Mouse (Mus musculus) urinary bladder, adult 2 months (tissue): ENCODE measurements around the gene Tmem69. TPM values are rescaled to one million over a fixed set of nuclear protein-coding genes. Genes with fewer than 3 reads are reported as not detected.
A peak's percentile ranks its signal among the peaks of the same experiment; 100 is the strongest.

ENCODE experiments used
- DNase-seq: peaks from one replicate; pipeline ENCODE4 v3.0.0; 2022; ENCODE audit warnings: low spot score
- polyA plus RNA-seq: library from polyadenylated mRNA; depleted of rRNA; stranded (reverse); fragments of >200 nt; gene quantifications from 2 replicates; pipeline ENCODE4 v1.2.3, GENCODE M21; 2012; rRNA removed

Tmem69 gene
- 9.0 and 10.6 TPM in 2 replicates for polyA plus RNA-seq

DNA sequence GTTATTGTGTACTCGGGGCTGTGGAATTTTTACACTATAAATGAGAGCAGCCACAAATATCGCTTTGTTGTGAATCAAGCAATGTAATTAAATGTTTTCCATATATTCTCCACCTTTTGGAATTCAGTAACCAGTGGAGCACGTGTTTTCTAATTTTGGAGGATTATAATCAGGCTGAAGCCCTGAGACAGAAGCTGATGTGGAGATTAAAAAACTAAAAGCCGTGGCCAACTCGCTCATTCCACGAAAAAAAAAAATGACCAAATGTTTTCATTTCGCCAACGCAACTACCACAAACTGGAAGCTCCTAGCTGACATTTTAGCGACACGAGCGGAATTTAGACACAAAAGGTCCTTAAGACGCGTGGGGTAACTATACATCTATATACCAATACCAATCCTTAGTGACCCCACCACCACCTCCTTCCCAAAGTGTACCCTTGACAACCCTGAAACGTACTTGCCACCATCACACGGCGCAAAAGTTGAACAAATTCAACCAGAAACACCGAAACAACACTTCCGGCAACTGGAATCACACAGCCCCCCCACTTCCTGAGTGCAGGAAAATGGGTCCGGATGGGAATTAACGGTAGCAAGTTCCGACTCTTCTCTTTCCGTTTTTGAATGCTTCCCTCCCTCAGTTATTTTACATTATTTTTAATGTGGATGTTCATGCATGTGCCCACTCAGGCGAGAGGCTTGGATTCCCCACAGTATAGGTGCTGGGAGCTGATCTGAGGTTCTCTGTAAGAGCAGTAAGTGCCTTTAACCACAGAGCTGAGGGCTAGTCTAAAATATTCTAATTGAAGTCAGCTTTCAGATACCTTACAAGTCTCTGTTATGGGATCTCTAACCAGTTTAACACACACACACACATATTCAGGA, at the start of gene Tmem69:
Tmem69 (minus strand) TSS at position 524 of the 888 bp plus-strand sequence.
- DNase-seq, result peak; percentile 37

DNA sequence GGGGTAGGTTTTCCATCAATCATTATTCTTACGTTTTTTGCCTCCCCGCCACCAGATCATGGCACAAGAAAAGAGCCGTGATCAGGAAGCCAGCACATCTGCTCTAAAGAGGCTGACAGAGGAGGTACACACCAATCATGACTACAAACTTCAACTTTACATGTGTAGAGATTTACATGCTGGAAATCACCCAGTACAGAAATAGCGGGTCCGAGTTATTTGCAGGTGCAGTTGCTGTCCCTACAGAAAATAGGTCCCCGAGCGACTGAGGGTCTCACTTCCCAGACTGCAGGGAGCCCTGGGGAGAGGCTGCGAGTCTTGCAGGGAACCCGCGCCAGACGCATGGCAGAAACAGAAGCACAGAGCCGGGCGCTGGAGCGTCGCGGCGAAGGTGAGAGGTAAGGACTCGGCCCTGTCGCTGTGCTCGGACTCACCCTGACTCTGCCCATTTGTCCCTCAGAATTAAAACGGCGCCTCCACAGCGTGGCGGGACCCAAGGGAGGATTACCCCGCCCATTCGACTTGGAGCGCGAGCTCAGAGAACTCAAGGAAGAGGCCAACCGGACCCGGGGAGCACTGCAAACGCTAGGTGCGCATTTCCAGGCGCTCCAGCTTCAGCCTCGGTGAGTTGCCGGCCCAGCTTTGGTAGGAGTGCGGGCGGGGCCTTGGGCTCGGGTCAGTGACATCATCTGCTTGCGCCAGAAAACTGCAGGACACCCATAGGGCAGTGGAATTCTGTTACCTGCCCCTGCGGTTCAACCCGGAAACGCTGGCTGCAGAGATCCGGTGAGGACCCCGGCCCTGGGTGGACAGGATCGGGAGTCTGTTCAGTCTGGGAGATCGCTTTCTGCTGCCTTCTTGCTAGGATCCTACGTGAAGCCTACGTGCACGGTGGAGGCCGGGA, 41.5 kb upstream of the Tmem69 start:
- peak; percentile 77 for DNase-seq

GRCm38 (mm10) chr4:116596379-116596778, 40.6 kb upstream of the Tmem69 start, which contains the start of gene Ccdc17:
TSS of gene Ccdc17 (plus strand) at chr4:116596654.
- peak; percentile 25 for DNase-seq

DNA sequence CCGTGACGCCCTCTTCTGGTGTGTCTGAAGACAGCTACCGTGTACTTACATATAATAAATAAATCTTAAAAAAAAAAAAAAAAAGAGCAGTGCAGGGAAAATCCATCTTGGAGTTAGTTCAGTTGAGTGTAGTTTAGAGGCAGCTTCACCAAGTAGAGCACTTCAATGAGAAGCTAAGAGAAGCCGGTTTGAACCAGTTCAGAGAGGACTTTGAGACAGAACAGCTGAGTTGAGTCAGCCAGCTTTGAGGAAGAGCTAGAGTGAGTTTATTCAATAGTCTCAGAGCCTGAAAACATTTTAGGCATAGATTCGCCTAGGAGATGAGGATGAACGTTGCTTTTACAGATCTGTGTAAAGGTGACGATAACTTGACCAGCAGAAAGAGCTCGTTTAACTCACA, 40.1 kb upstream of the Tmem69 start:
- DNase-seq, result no peak

- DNase-seq, result no peak
Measured at GRCm38 (mm10) chr4:116558151-116558882, 2.6 kb upstream of the Tmem69 start.

- peak; percentile 97 for DNase-seq
Measured at GRCm38 (mm10) chr4:116557306-116558121, 1.8 kb upstream of the Tmem69 start, which contains the start of gene Gpbp1l1. TSS of gene Gpbp1l1 (plus strand) at chr4:116557658.

DNA sequence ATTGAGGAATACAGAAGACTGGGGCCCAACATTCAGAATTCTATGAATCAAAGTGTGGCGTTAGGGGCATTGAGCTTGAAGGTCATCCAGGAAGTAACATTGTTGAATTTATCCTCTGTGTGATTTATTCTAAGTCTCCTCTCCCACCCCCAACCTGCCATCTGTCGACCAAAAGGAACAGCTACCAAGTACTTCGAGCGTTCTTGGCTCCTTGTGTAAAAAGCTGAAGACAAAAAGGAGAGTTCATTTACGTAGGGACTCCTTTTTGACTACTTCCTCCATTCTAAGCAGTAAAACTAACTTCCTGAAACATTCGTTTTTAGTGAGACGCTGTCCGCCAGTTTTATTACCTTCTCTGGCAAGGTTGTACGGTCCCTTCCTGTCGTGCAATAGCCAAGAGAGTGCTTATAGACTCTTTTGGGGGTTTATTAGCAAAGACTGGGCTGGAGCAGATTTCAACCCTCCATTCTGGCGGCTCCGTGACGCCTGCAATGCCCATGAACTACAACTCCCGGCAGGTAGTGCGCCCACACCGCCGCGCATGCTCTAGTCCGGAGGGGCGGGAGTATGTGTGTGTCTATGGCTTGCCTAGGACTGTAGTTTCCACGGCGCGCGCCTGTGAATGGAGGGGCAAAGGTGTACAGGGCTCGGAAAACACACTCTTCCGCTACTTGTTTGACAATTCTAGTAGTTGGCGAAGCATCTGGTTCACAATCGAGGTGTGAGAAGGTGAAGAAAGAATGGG, 997 bp upstream of the Tmem69 start:
- DNase-seq, result peak; percentile 86

DNA sequence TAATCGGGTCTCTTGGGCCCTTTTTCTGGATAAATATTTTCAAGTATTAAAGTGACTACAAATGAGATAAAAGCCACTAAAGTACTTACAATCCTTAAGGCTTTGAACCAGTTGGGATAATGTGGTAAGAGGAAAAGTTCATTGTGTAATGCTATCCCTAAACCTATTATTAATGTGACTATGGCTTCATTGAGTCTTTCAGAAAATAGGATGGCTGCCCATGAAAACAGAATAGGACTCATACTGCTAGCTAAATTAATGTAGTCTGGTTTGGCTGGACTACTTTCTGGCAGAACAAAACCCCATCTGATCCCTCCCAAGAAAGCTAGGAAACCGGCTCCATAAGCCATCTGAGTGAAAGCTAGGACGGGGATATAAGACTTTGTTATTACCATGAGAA, 2.7 kb downstream of the Tmem69 start:
- DNase-seq, result no peak

- DNase-seq, result no peak
Measured at GRCm38 (mm10) chr4:116550432-116550831, 5.3 kb downstream of the Tmem69 start.

DNA sequence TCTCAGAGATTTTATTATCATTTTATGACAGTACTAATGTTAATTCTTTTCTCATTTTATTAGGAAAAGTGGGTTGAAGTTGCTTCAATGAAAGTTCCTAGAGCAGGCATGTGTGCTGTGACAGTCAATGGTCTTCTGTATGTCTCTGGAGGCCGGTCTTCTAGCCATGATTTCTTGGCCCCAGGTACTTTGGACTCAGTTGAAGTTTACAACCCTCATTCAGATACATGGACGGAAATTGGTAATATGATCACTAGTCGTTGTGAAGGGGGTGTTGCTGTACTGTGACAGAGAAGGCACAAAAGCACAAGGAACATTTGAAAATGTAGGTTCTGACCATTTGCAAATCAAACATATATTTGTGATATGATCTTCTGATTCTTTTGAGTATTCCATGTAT, 18.0 kb downstream of the Tmem69 start:
- DNase-seq, result no peak

- no peak for DNase-seq
Measured at GRCm38 (mm10) chr4:116536351-116536750, 19.4 kb downstream of the Tmem69 start.

DNA sequence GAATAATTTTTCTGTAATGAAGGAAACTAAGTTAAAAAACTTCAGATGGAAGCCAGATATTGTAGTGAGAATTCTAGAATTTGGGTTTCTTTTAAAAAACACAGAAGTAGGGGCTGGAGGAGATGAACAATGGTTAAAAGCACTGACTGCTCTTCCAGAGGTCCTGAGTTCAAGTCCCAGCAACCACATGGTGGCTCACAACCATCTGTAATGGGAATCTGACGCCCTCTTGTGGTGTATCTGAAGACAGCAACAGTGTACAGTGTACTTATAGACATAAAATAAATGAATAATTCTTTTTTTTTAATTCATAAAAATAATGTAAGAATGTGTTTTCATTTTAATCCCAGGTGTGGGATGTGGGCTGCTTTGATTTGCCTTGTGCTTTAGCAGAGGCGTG, 24.6 kb downstream of the Tmem69 start:
- no peak for DNase-seq

DNA sequence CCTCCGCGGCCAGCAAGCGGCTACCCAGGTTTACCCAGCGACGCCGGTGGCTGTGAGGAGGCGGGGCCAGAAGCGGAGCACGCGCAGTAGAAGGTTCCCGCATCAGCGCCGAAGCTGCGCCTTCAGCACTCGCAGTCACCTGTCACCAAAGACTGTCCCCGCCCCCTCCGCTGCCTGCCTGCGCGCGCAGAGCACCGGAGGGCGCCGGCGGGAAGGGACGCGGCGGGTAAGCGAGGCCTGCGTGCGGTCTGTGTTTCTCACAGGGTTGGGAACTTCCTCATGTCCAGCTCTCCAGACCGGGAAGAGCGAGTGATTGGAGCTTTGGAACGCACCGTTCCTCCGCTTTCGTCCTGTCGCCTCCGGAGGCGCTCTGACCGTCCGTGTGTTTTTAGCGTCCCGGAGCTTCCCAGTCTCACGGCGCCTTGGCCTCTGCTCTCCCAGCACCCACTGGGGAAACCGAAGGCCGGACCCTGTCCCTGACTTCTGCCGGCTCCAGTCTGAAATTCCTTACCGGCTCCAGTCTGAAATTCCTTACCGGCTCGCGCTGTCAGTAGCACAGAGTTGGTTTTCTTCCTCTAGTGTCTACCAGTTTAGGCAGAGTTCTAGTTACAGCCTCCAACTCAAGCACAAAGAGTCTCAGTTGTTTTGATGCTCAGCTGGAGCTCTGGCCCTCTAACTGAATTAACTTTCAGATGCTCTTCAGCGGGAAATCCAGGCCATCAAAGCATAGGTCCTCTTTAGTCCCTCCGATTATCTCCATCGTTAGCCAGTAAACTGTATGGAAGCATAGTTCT, 48.1 kb downstream of the Tmem69 start, which contains the start of gene Ipp:
Ipp (plus strand) TSS at position 125 of the 794 bp plus-strand sequence.
- peak; percentile 86 for DNase-seq

- DNase-seq, result peak; percentile 16
Measured at GRCm38 (mm10) chr4:116506886-116507424, 48.8 kb downstream of the Tmem69 start.

Other genes starting within 250 kb of the Tmem69 start
- 23.6 and 29.6 TPM in 2 replicates for gene Mast2, start 91.8 kb downstream of the Tmem69 start, polyA plus RNA-seq
- 6.9 and 7.1 TPM in 2 replicates for gene Ipp, start 48.4 kb downstream of the Tmem69 start, polyA plus RNA-seq
- gene Gpbp1l1, start 1.7 kb upstream of the Tmem69 start, polyA plus RNA-seq, result 54.1 and 56.4 TPM in 2 replicates
- gene Ccdc17, start 40.7 kb upstream of the Tmem69 start, polyA plus RNA-seq, result 17.2 and 22.3 TPM in 2 replicates
- 10.2 and 11.7 TPM in 2 replicates for gene Nasp, start 72.0 kb upstream of the Tmem69 start, polyA plus RNA-seq
- gene Akr1a1, start 95.7 kb upstream of the Tmem69 start, polyA plus RNA-seq, result 520 and 554 TPM in 2 replicates
- gene Prdx1, start 129.6 kb upstream of the Tmem69 start, polyA plus RNA-seq, result 456 and 471 TPM in 2 replicates
- gene Mmachc, start 152.5 kb upstream of the Tmem69 start, polyA plus RNA-seq, result 16.8 and 18.0 TPM in 2 replicates
- gene Ccdc163, start 152.6 kb upstream of the Tmem69 start, polyA plus RNA-seq, result 41.4 and 63.0 TPM in 2 replicates
- gene Tesk2, start 165.0 kb upstream of the Tmem69 start, polyA plus RNA-seq, result 7.2 and 7.7 TPM in 2 replicates